Mouse (Mus musculus): Measurements from ENCODE around the gene Lhpp.
A peak's percentile ranks its signal among the peaks of the same experiment; 100 is the strongest.

Lhpp gene

DNA sequence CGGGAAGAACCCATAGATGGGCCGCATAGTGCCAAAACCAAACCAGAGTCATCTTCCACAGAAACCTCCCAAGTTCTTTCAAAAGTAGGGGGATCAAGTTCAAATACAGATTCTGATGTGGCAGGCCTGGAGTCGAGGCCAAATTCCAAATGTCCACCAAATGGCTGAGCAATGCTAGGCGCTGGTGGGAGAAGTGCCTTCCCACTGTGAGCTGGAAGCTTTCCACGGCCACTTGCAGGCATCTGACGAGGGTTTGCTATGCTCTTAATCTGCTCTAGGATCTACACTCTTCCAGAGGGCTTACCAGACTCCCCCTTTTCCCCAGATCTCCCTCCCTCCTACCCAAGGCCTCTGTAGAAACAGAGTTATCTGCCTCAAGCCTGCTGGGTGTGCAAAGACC, 136.7 kb downstream of the Lhpp start:
- DNase-seq = no peak

DNA sequence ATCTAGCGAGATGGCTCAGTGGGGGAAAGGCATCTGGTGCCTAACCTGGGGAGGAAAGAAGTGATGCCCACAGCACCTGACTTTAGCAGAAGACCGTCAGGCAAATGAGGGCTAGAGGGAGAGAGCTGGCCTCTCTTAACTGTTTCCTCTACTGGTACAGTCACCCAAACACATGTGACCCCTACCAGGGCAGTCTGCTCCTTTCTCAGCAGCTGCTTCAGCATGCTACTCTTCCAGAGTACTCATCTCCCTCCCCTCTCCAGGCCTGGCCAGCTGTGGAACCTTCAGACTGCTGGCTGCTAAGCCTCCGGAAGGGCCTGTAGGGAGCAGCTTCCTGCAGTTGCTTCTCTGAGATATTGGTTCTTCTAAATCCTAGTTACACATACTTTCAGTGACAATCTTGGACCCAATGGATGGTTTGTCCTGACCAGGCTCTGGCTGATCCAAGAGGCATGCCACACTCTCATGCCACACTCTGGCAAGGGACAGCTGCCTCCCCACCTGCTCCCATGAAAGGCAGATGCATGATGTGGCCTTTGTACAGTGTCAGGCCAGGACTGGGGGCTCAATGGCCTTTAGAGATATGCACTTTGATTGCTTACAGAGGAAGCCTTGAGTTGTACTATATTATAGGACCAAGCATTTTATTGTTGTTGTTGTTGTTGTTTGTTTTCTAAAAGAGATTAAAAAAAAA, 137.8 kb downstream of the Lhpp start:
- DNase-seq = no peak

DNA sequence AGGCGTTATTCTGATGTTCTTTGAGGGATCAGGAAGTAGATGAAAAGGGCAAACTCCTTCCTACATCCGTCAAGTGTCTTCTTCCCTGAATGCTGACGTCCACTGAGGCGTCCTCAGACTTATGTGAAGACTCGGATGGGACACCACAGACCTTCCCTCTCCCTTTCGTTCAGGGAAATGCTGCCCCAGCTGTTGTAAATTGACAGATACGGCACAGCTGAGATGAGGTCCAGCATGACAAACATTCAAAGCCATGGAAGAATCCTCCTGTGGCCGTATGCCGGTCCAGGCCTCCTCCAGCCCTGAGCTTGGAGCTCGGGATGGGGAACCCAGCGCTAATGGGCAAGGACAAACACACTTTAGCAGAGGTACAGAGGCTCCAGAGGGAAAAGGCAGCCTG, 139.1 kb downstream of the Lhpp start:
- no peak for DNase-seq

DNA sequence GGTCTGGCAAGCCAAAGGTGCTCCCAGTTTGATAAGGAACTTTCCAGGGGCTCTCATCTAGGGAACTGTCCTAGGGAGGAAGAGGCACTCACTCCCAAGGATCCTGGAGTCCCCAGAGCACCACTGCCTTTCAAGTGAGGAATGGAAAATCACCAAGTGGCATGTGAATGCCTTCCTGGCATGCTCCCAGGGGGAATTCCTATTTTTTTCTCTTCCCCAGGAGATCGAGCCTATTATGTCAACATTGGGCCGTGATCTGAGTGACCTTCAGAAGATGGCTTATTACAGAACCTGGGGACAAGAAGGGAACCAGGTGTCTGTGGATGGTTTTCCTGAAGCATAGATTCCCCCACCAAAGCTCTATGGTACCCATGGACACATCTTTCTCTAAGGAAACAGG, 141.3 kb downstream of the Lhpp start:
- DNase-seq = no peak

DNA sequence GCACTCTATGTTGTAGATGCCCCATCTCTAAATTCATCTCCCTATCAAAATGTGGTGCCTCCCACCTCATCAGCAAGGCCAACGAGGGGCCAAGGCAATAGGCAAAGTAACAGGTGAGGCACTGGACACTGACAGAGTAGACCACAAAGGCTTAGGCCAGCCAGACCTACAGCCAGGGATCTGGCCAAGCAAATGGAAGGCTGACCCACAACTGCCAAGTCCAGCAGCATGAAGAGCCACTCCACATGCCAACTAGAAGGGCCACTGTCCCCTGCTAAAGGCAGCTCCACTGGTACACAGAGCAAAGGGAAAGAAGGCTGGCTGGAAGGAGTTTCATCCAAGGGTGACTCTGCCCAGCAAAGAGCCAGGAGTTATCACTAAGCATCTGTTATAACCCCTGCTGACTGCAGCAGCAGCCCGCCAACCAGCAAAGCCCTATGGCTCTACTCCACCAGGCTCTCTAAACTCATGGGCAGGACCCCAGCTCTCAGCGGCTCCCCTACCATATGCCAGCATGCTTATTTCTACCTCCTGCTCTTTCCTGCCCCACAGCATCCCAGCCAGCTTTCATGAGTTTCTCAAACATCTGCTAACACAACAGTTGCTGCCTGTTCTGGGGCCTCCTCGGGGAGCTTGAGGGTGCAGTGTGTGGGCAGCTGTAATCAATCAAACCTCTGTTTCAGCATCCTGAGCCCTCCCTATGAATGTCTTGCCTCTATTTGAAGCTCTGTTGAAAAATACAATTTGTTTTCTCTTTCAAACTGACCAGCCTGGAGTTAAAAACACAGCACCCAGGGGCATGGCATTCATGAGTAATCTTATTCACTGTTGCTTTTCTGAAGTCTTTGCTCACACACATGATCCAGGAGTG, 143.3 kb downstream of the Lhpp start:
- DNase-seq = no peak

DNA sequence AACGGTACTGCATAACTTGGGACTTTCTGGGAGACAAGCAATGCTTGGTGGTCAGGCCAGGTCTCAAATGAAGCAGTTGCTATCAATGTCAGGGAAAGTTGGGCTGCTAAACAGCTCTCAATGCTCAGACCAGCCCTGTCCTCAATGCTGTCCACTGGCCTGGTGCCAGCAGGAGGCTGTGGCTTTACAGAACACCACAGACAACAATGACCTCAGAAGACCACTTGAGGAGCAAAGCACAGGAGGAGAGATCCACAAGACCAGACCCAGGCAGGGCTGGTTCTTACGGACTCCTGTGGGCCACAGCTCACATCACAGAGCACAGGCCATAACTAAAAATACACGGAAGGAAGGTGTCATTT, 143.9 kb downstream of the Lhpp start:
- DNase-seq = peak; percentile 51

All from retina, postnatal 1 day (tissue).